Mouse (Mus musculus) C2C12 (cell line): ENCODE data around the gene Pkib.

ENCODE experiments used
- CEBPB ChIP-seq: IDR thresholded peaks from one replicate; pipeline ENCODE4 v1.6.1; 2011; ENCODE audit warnings: low read depth, mild to moderate bottlenecking, control low read depth, moderate library complexity
- CTCF ChIP-seq: IDR thresholded peaks from one replicate; pipeline ENCODE4 v1.5.1; 2011; ENCODE audit not compliant: control insufficient read depth, insufficient read depth, insufficient read length

DNA sequence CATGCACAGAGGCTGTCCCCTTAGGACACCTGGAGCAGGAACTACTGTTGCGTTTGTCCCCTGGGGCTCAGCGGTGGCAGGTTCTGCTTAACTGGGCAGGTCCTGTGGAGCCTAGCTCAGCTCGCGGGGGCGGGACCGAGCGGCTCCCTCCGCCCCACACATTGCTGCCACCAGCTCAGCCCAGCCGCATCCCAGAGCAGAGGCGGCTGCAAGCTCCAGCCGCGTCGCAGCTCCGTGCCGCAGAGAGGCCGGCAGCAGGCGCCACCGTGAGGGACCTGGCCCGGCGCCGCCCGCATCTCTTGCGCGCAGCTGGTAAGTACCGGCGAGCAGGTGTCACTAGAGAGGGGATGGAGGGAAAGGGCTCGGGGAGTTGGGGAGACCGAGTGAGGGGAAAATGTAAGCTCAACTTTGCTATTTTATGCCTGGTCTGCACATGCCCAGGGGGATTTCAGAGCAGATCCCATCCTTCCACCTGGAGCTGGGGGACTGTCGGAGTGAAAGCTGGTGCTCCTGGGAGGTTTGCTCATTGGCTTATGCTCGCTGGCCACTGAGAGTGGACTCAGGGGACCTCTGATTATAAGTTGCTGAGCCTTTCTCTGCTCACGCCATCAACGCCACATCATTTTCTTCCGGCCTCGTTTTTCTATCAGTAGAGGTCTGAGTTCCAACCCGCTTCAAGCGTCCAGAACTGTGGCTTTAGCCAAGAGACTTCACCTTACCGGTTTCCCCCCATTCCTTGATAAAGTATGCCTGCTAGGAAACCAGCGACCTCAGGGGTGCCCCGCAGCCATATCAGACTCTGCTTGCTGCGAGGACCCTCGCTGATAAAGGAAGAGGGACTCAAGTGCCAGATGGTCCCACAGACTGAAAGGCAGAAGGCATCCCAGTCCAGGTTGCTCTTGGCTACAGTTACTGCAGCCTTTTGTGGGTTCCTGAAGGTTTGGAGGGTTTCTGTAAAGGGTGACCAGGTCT, at the start of gene Pkib:
- TF ChIP-seq CTCF (no peak), CEBPB (no peak)
